Mouse (Mus musculus) MEL (cell line): ENCODE measurements around the gene Tmem131. TPM values are rescaled to one million over a fixed set of nuclear protein-coding genes. Genes with fewer than 3 reads are reported as not detected.

Experiments used
- DNase-seq: peaks from one replicate; pipeline ENCODE4 v3.0.0; 2011; ENCODE audit warnings: low read depth, low spot score
- H3K27ac ChIP-seq: 2 replicates; pipeline ENCODE4 v1.5.1; 2012; ENCODE audit warnings: low read depth, mild to moderate bottlenecking, control low read depth, low read length, moderate library complexity; ENCODE audit not compliant: control insufficient read depth
- H3K27me3 ChIP-seq, 2 experiments: fragments of 150-350 bp in 1 of 2; sonication (generic) in 1 of 2; 2 replicates each; pipeline ENCODE4 v1.6.1; 2012; ENCODE audit warnings: low read length in 2 of 2, mild to moderate bottlenecking in 2 of 2, improper control_type of control experiment in 1 of 2, moderate library complexity in 1 of 2; ENCODE audit not compliant: insufficient read depth in 2 of 2, control insufficient read depth in 1 of 2
- H3K36me3 ChIP-seq, 2 experiments: 2 replicates each; pipeline ENCODE4 v1.6.1; 2012 to 2014; ENCODE audit warnings: low read length in 2 of 2, improper control_type of control experiment in 1 of 2, inconsistent platforms in 1 of 2, mild to moderate bottlenecking in 1 of 2; ENCODE audit not compliant: insufficient read depth in 2 of 2, control insufficient read depth in 1 of 2
- H3K4me1 ChIP-seq, 2 experiments: fragments of 150-350 bp in 1 of 2; sonication (generic) in 1 of 2; 2 replicates each; pipeline ENCODE4 v1.6.1; 2012; ENCODE audit warnings: low read length in 2 of 2, improper control_type of control experiment in 1 of 2, mild to moderate bottlenecking in 1 of 2; ENCODE audit not compliant: insufficient read depth in 2 of 2, control insufficient read depth in 1 of 2
- H3K4me3 ChIP-seq, 2 experiments: fragments of 150-350 bp in 1 of 2; sonication (generic) in 1 of 2; 2 replicates each; pipeline ENCODE4 v1.5.1; 2012; ENCODE audit warnings: low read depth in 2 of 2, low read length in 2 of 2, mild to moderate bottlenecking in 2 of 2, moderate library complexity in 2 of 2, control low read depth in 1 of 2, improper control_type of control experiment in 1 of 2; ENCODE audit not compliant: control insufficient read depth in 1 of 2, insufficient read depth in 1 of 2
- H3K79me2 ChIP-seq: 2 replicates; pipeline ENCODE4 v1.6.1; 2012; ENCODE audit warnings: mild to moderate bottlenecking, low read length, moderate library complexity; ENCODE audit not compliant: control insufficient read depth, poor library complexity, insufficient read depth
- H3K9ac ChIP-seq: 2 replicates; pipeline ENCODE4 v1.6.1; 2012; ENCODE audit warnings: low read depth, mild to moderate bottlenecking, control low read depth, low read length, moderate library complexity; ENCODE audit not compliant: control insufficient read depth, poor library complexity, severe bottlenecking
- H3K9me3 ChIP-seq: fragments of 150-350 bp; sonication (generic); replicated peaks from 2 replicates; pipeline ENCODE4 v1.6.1; 2012; ENCODE audit warnings: mild to moderate bottlenecking, low read length, improper control_type of control experiment, moderate library complexity; ENCODE audit not compliant: insufficient read depth
- BHLHE40 ChIP-seq: IDR thresholded peaks from 2 replicates; pipeline ENCODE4 v1.6.1; 2012; ENCODE audit warnings: low read depth, mild to moderate bottlenecking, inconsistent platforms, low read length, improper control_type of control experiment, borderline replicate concordance
- CHD2 ChIP-seq: IDR thresholded peaks from 2 replicates; pipeline ENCODE4 v1.6.1; 2011; ENCODE audit warnings: low read length, improper control_type of control experiment
- CTCF ChIP-seq, 3 experiments: IDR thresholded peaks in 2 of 3; conservative IDR thresholded peaks in 1 of 3; 2 replicates each; pipeline ENCODE4 v1.5.1; 2011 to 2012; ENCODE audit warnings: low read length in 3 of 3, low read depth in 2 of 3, mild to moderate bottlenecking in 2 of 3, improper control_type of control experiment in 1 of 3, inconsistent platforms in 1 of 3, mixed read lengths in 1 of 3, moderate library complexity in 1 of 3; ENCODE audit not compliant: control insufficient read depth in 1 of 3, insufficient read depth in 1 of 3, poor library complexity in 1 of 3, severe bottlenecking in 1 of 3
- ELF1 ChIP-seq: IDR thresholded peaks from 2 replicates; pipeline ENCODE4 v1.6.1; 2014; ENCODE audit warnings: low read depth, mild to moderate bottlenecking, inconsistent platforms, low read length, improper control_type of control experiment, moderate library complexity
- ETS1 ChIP-seq: IDR thresholded peaks from 2 replicates; pipeline ENCODE4 v1.6.1; 2012; ENCODE audit warnings: low read depth, mild to moderate bottlenecking, inconsistent platforms, low read length, improper control_type of control experiment, moderate library complexity
- GABPA ChIP-seq: IDR thresholded peaks from 2 replicates; pipeline ENCODE4 v1.6.1; 2012; ENCODE audit warnings: low read depth, mild to moderate bottlenecking, inconsistent platforms, low read length, improper control_type of control experiment, moderate library complexity
- HCFC1 ChIP-seq: IDR thresholded peaks from 2 replicates; pipeline ENCODE4 v1.6.1; 2012; ENCODE audit warnings: low read depth, mild to moderate bottlenecking, inconsistent platforms, low read length, improper control_type of control experiment, moderate library complexity
- KAT2A ChIP-seq: conservative IDR thresholded peaks from 2 replicates; pipeline ENCODE4 v1.6.1; 2012; ENCODE audit warnings: low read depth, low read length, improper control_type of control experiment, inconsistent platforms
- MAX ChIP-seq: IDR thresholded peaks from 2 replicates; pipeline ENCODE4 v1.6.1; 2011; ENCODE audit warnings: low read length, improper control_type of control experiment
- MEF2A ChIP-seq: IDR thresholded peaks from 2 replicates; pipeline ENCODE4 v1.6.1; 2014; ENCODE audit warnings: low read depth, mild to moderate bottlenecking, inconsistent platforms, low read length, improper control_type of control experiment; ENCODE audit not compliant: poor library complexity, insufficient replicate concordance, severe bottlenecking; ENCODE audit errors: extremely low read depth
- MXI1 ChIP-seq: IDR thresholded peaks from 2 replicates; pipeline ENCODE4 v1.6.1; 2011; ENCODE audit warnings: mild to moderate bottlenecking, low read depth, low read length, improper control_type of control experiment
- NELFE ChIP-seq: IDR thresholded peaks from 2 replicates; pipeline ENCODE4 v1.6.1; 2011; ENCODE audit warnings: low read depth, low read length, improper control_type of control experiment
- NRF1 ChIP-seq: IDR thresholded peaks from 2 replicates; pipeline ENCODE4 v1.6.1; 2014; ENCODE audit warnings: low read depth, mild to moderate bottlenecking, inconsistent platforms, low read length, improper control_type of control experiment, moderate library complexity; ENCODE audit not compliant: poor library complexity, insufficient read depth, severe bottlenecking
- POLR2A ChIP-seq, 2 experiments: IDR thresholded peaks; 2 replicates each; pipeline ENCODE4 v1.6.1; 2011 to 2012; ENCODE audit warnings: low read length in 2 of 2, mild to moderate bottlenecking in 2 of 2, control low read depth in 1 of 2, improper control_type of control experiment in 1 of 2, low read depth in 1 of 2, moderate library complexity in 1 of 2; ENCODE audit not compliant: control insufficient read depth in 1 of 2, insufficient read depth in 1 of 2, poor library complexity in 1 of 2
- POLR2AphosphoS2 ChIP-seq: IDR thresholded peaks from 2 replicates; pipeline ENCODE4 v1.6.1; 2011; ENCODE audit warnings: low read length, improper control_type of control experiment
- POLR2AphosphoS5 ChIP-seq: IDR thresholded peaks from 2 replicates; pipeline ENCODE4 v1.6.1; 2012; ENCODE audit warnings: low read depth, borderline replicate concordance, mild to moderate bottlenecking, inconsistent platforms, low read length, moderate library complexity, mixed read lengths
- SIN3A ChIP-seq: IDR thresholded peaks from 2 replicates; pipeline ENCODE4 v1.6.1; 2012; ENCODE audit warnings: low read length, improper control_type of control experiment, inconsistent platforms
- SMC3 ChIP-seq: IDR thresholded peaks from 2 replicates; pipeline ENCODE4 v1.6.1; 2011; ENCODE audit warnings: low read depth, low read length, improper control_type of control experiment
- TAL1 ChIP-seq: IDR thresholded peaks from 2 replicates; pipeline ENCODE4 v1.6.1; 2012; ENCODE audit warnings: mild to moderate bottlenecking, inconsistent platforms, low read length, moderate library complexity, mixed read lengths
- TBP ChIP-seq: IDR thresholded peaks from 2 replicates; pipeline ENCODE4 v1.8.0; 2011; ENCODE audit warnings: low read depth, low read length, improper control_type of control experiment
- TCF12 ChIP-seq: IDR thresholded peaks from 2 replicates; pipeline ENCODE4 v1.6.1; 2014; ENCODE audit warnings: low read depth, mild to moderate bottlenecking, inconsistent platforms, low read length, improper control_type of control experiment, moderate library complexity
- USF1 ChIP-seq: IDR thresholded peaks from 2 replicates; pipeline ENCODE4 v1.6.1; 2014; ENCODE audit warnings: low read depth, mild to moderate bottlenecking, inconsistent platforms, low read length, improper control_type of control experiment, moderate library complexity
- USF2 ChIP-seq, 2 experiments: IDR thresholded peaks; 2 replicates each; pipeline ENCODE4 v1.6.1; 2011 to 2012; ENCODE audit warnings: improper control_type of control experiment in 2 of 2, low read length in 2 of 2, borderline replicate concordance in 1 of 2, inconsistent platforms in 1 of 2, low read depth in 1 of 2, mild to moderate bottlenecking in 1 of 2; ENCODE audit not compliant: insufficient read depth in 1 of 2
- ZC3H11A ChIP-seq: IDR thresholded peaks from 2 replicates; pipeline ENCODE4 v1.6.1; 2012; ENCODE audit warnings: low read depth, mild to moderate bottlenecking, inconsistent platforms, low read length, improper control_type of control experiment
- ZMIZ1 ChIP-seq: IDR thresholded peaks from 2 replicates; pipeline ENCODE4 v1.6.1; 2012; ENCODE audit warnings: low read depth, mild to moderate bottlenecking, inconsistent platforms, low read length, improper control_type of control experiment, moderate library complexity
- ZNF384 ChIP-seq: IDR thresholded peaks from 2 replicates; pipeline ENCODE4 v1.6.1; 2012; ENCODE audit warnings: low read depth, mild to moderate bottlenecking, inconsistent platforms, low read length, improper control_type of control experiment
- polyA plus RNA-seq, 2 experiments: library from polyadenylated mRNA; stranded (reverse) in 1 of 2; unstranded in 1 of 2; fragments of >175 nt in 1 of 2; fragments of >200 nt in 1 of 2; gene quantifications; 2 replicates each; pipeline versions ENCODE4 v1.2.1 to v1.2.4; 2012; ENCODE audit warnings: low replicate concordance in 2 of 2, low read depth in 1 of 2; ENCODE audit not compliant: insufficient read length in 2 of 2, insufficient read depth in 1 of 2, missing spikeins in 1 of 2
- total RNA-seq: library from RNA; depleted of rRNA; stranded (reverse); fragments of 300-350 nt; gene quantifications from 2 replicates; pipeline ENCODE4 v1.2.3, GENCODE M21; 2012

The Tmem131 gene
- total and polyA plus RNA-seq, 3 experiments: 11.4 to 196 (median 48.8) TPM

GRCm38 (mm10) chr1:36940381-36940762 is 3.1 kb downstream of the Tmem131 start:
- Histone ChIP-seq H3K36me3 (peaks cover 0 to 41% of the 10 kb centered on the region in 2 experiments; a peak in 2 of 4 replicates), H3K27ac (peak overlapping the region; percentile 53), H3K79me2 (peaks cover 25% of the 10 kb centered on the region), H3K4me1 (peaks cover 28 to 37% of the 10 kb centered on the region in 2 experiments), H3K27me3 (no peaks in the 10 kb centered on the region), H3K9me3 (no peaks in the 10 kb centered on the region), H3K9ac (peak overlapping the region; percentile 99), H3K4me3 (peak overlapping the region; percentile 84 to 91)
- TF ChIP-seq ETS1 (0 out of 2 replicates have a peak, but pooled peaks have one; percentile 3), MXI1 (no peak)
- no peak for DNase-seq

- DNase-seq: peak; percentile 95
- Histone ChIP-seq H3K79me2 (peaks cover 26% of the 10 kb centered on the region), H3K36me3 (peaks cover 0 to 48% of the 10 kb centered on the region in 2 experiments; a peak in 2 of 4 replicates), H3K9me3 (no peaks in the 10 kb centered on the region), H3K4me3 (peak overlapping the region; percentile 84 to 91), H3K27ac (peak overlapping the region; percentile 75), H3K4me1 (peaks cover 30 to 41% of the 10 kb centered on the region in 2 experiments), H3K9ac (peak overlapping the region; percentile 99), H3K27me3 (no peaks in the 10 kb centered on the region)
- TF ChIP-seq KAT2A: peak; percentile 85; the same call in 1 of the 2 replicates
- peak; percentile 57; the same call in 1 of the 2 replicates for TF ChIP-seq BHLHE40
- TF ChIP-seq USF1: peak; percentile 99
- 0 out of 2 replicates have a peak, but pooled peaks have one; percentile 5 for TF ChIP-seq ELF1
- peak; percentile 69 for TF ChIP-seq TCF12
- TF ChIP-seq USF2 (IDR thresholded peaks at IDR 0.05; ENCODE audit: borderline replicate concordance in 1 of 2, insufficient read depth in 1 of 2, low read depth in 1 of 2, low read length in 2 of 2): peak; percentile 74 to 91; a peak in 3 of 4 replicates
- TF ChIP-seq MAX: peak; percentile 71
- peak; percentile 86 for TF ChIP-seq NRF1
- TF ChIP-seq POLR2A (IDR thresholded peaks at IDR 0.05; ENCODE audit: control insufficient read depth in 1 of 2, insufficient read depth in 1 of 2, low read depth in 1 of 2, low read length in 2 of 2, poor library complexity in 1 of 2): peak; percentile 35 to 76; a peak in 3 of 4 replicates
- no peak for TF ChIP-seq POLR2AphosphoS5
- TF ChIP-seq NELFE: peak; percentile 80
- peak; percentile 68 for TF ChIP-seq SIN3A
- TF ChIP-seq CHD2: no peak
- peak; percentile 55; the same call in 1 of the 2 replicates for TF ChIP-seq ZMIZ1
- no peak for TF ChIP-seq SMC3
- TF ChIP-seq TAL1: no peak
- TF ChIP-seq ZNF384: 0 out of 2 replicates have a peak, but pooled peaks have one; percentile 16
- TF ChIP-seq MEF2A: no peak
- peak; percentile 55; the same call in 1 of the 2 replicates for TF ChIP-seq TBP
- TF ChIP-seq CTCF (IDR thresholded peaks at IDR 0.05 in 2 of 3, conservative IDR thresholded peaks at IDR 0.05 in 1 of 3; ENCODE audit: control insufficient read depth in 1 of 3, insufficient read depth in 1 of 3, low read depth in 2 of 3, low read length in 3 of 3, poor library complexity in 1 of 3, severe bottlenecking in 1 of 3): no peak
- TF ChIP-seq HCFC1: peak; percentile 96
- no peak for TF ChIP-seq ZC3H11A
- no peak for TF ChIP-seq GABPA
- peak; percentile 38; the same call in 1 of the 2 replicates for TF ChIP-seq POLR2AphosphoS2
Measured at GRCm38 (mm10) chr1:36939506-36940380, 3.7 kb downstream of the Tmem131 start.
